12 mouse cellular contexts compared by ENCODE assay signal in the genomic region with DNA sequence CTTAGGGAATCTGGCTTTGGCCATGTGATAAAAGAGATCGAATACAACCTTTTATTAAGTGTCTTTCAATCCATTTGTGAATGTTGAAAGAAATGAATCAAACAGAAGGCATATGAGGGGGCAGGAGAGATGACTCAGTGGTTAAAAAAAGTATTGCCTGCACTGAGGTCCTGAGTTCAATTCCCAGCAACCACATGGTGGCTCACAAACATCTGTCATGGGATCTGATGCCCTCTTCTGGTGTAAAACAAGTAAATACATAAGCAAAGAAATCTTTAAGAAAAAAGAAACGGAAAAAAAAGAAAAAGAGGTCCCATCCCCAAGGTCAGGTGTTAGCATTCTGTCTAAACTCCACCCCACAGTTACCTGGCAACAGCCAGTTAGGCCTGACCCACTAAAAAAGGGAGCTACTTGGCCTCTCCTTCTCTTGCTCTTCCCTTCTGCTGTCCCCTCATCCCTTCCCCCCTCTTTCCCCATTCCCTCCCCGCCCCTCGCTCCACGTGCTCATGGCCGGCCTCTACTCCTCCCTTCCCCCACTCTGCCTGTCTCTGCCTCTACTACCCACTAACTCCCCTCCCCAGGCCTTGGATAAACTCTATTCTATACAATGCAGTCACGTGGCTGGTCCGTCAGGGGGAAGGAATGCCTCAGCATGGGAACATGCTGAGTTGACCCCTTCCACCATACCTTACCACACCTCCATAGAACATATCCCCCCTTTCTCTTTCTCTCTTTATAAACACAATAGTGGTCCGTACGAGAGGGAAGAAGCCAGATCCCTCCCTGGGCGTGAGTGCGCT. TPM values are rescaled to one million over a fixed set of nuclear protein-coding genes. Genes with fewer than 3 reads are reported as not detected.
DNase-seq lines count a peak whose midpoint lies in the region; ATAC-seq and TF ChIP-seq lines count a peak whose summit lies in the region.
"Had no signal": no experiment of that assay in that cellular context is flagged by ENCODE, and none has a peak within 500 bp of the region (broad histone marks: within the 10 kb centered on the region; RNA-seq: fewer than 3 reads in every experiment).

No protein-coding gene starts in this region.

- peaks cover 76% of the 10 kb centered on the region for H3K4me1 ChIP-seq in heart, embryonic 12.5 days (replicated peaks)
- H3K4me1 ChIP-seq in midbrain, embryonic 10.5 days = peaks cover 64% of the 10 kb centered on the region
- H3K4me1 ChIP-seq in midbrain, embryonic 16.5 days (ENCODE audit: control insufficient read depth, insufficient read depth, low read length) = peaks cover 38% of the 10 kb centered on the region
- peaks cover 94% of the 10 kb centered on the region for H3K4me1 ChIP-seq in heart, postnatal 0 days (ENCODE audit: control insufficient read depth, insufficient read depth)
- peaks cover 57% of the 10 kb centered on the region for H3K4me1 ChIP-seq in stomach, embryonic 15.5 days

- ATAC-seq in heart, embryonic 12.5 days (ENCODE audit: insufficient number of reproducible peaks, low FRiP score) = no peak
- ATAC-seq in midbrain, embryonic 16.5 days = no peak
- ATAC-seq in heart, postnatal 0 days (ENCODE audit: insufficient read depth, low read depth) = no peak
- ATAC-seq in stomach, embryonic 15.5 days (ENCODE audit: insufficient read depth, low FRiP score, low read depth) = no peak

- no peaks in the 10 kb centered on the region for H3K27me3 ChIP-seq in heart, embryonic 12.5 days (replicated peaks)
- no peaks in the 10 kb centered on the region for H3K27me3 ChIP-seq in midbrain, embryonic 10.5 days (ENCODE audit: low read depth, poor library complexity, severe bottlenecking)
- no peaks in the 10 kb centered on the region for H3K27me3 ChIP-seq in midbrain, embryonic 16.5 days (ENCODE audit: control insufficient read depth, insufficient read depth, low read depth, low read length)
- H3K27me3 ChIP-seq in heart, postnatal 0 days (ENCODE audit: control insufficient read depth, insufficient read depth, low read length) = no peaks in the 10 kb centered on the region
- no peaks in the 10 kb centered on the region for H3K27me3 ChIP-seq in stomach, embryonic 15.5 days (replicated peaks)

- no peak for TF ChIP-seq CTCF in heart, postnatal 0 days (IDR thresholded peaks at IDR 0.05; ENCODE audit: low read depth)

- WGBS in heart, embryonic 12.5 days = 51% methylated on average over 12 of the region's 12 CpGs
- WGBS in midbrain, embryonic 10.5 days = 16% methylated on average over 12 of the region's 12 CpGs
- 26% methylated on average over 12 of the region's 12 CpGs for WGBS in midbrain, embryonic 16.5 days
- 66% methylated on average over 12 of the region's 12 CpGs for WGBS in heart, postnatal 0 days
- 52% methylated on average over 12 of the region's 12 CpGs for WGBS in stomach, embryonic 15.5 days

- TF ChIP-seq EP300 in heart, postnatal 0 days (IDR thresholded peaks at IDR 0.05; ENCODE audit: low read depth) = no peak

- H3K9me3 ChIP-seq in heart, embryonic 12.5 days (replicated peaks) = no peaks in the 10 kb centered on the region
- no peaks in the 10 kb centered on the region for H3K9me3 ChIP-seq in midbrain, embryonic 10.5 days (replicated peaks)
- no peaks in the 10 kb centered on the region for H3K9me3 ChIP-seq in midbrain, embryonic 16.5 days (replicated peaks; ENCODE audit: control insufficient read depth, low read length, poor library complexity, severe bottlenecking)
- H3K9me3 ChIP-seq in heart, postnatal 0 days (replicated peaks; ENCODE audit: control insufficient read depth, low read length) = no peaks in the 10 kb centered on the region
- H3K9me3 ChIP-seq in stomach, embryonic 15.5 days = no peaks in the 10 kb centered on the region

- no peak for DNase-seq in heart, adult 9 months (ENCODE audit: low spot score in 2 of 2)
- peak; percentile 44 for DNase-seq in midbrain, embryonic 10.5 days (ENCODE audit: low spot score)
- no peak for DNase-seq in heart, postnatal 0 days (ENCODE audit: low spot score)
- DNase-seq in frontal cortex, postnatal 10 days (ENCODE audit: low spot score in 2 of 2) = no peak
- no peak for DNase-seq in kidney, postnatal 36 days
- DNase-seq: cerebellum, adult 11 months; right cerebral cortex, postnatal 25 days had no signal

- H3K36me3 ChIP-seq in heart, embryonic 12.5 days = no peaks in the 10 kb centered on the region
- H3K36me3 ChIP-seq in midbrain, embryonic 10.5 days = peaks cover 10% of the 10 kb centered on the region
- no peaks in the 10 kb centered on the region for H3K36me3 ChIP-seq in midbrain, embryonic 16.5 days (ENCODE audit: control insufficient read depth, insufficient read depth, low read length)
- no peaks in the 10 kb centered on the region for H3K36me3 ChIP-seq in heart, postnatal 0 days (replicated peaks; ENCODE audit: control insufficient read depth, insufficient read depth, low read length)
- no peaks in the 10 kb centered on the region for H3K36me3 ChIP-seq in stomach, embryonic 15.5 days

- H3K9ac ChIP-seq in heart, embryonic 12.5 days = no peak overlapping the region
- no peak overlapping the region for H3K9ac ChIP-seq in midbrain, embryonic 16.5 days (ENCODE audit: low read depth, low read length)
- no peak overlapping the region for H3K9ac ChIP-seq in heart, postnatal 0 days (replicated peaks; ENCODE audit: low read depth, low read length)
- no peak overlapping the region for H3K9ac ChIP-seq in stomach, embryonic 15.5 days

- H3K4me3 ChIP-seq in heart, embryonic 12.5 days = no peak overlapping the region
- H3K4me3 ChIP-seq in midbrain, embryonic 10.5 days = peak overlapping the region; percentile 14; the same call in 1 of the 2 replicates
- no peak overlapping the region for H3K4me3 ChIP-seq in midbrain, embryonic 16.5 days (ENCODE audit: low read depth, low read length)
- no peak overlapping the region for H3K4me3 ChIP-seq in heart, postnatal 0 days (ENCODE audit: low read depth, low read length)
- H3K4me3 ChIP-seq in stomach, embryonic 15.5 days (replicated peaks) = no peak overlapping the region

- peak overlapping the region; percentile 75; the same call in 1 of the 2 replicates for H3K27ac ChIP-seq in heart, embryonic 12.5 days (ENCODE audit: poor library complexity, severe bottlenecking)
- peak overlapping the region; percentile 71 for H3K27ac ChIP-seq in midbrain, embryonic 10.5 days (replicated peaks)
- H3K27ac ChIP-seq in midbrain, embryonic 16.5 days (ENCODE audit: low read length) = no peak overlapping the region
- H3K27ac ChIP-seq in heart, postnatal 0 days (ENCODE audit: low read depth) = peak overlapping the region; percentile 96
- peak overlapping the region; percentile 59 for H3K27ac ChIP-seq in stomach, embryonic 15.5 days

- no peak overlapping the region; the same call in 1 of the 2 replicates for H3K4me2 ChIP-seq in heart, embryonic 12.5 days
- no peak overlapping the region for H3K4me2 ChIP-seq in midbrain, embryonic 16.5 days (ENCODE audit: low read length)
- H3K4me2 ChIP-seq in heart, postnatal 0 days (ENCODE audit: low read depth, low read length) = no peak overlapping the region; the same call in 1 of the 2 replicates
- no peak overlapping the region for H3K4me2 ChIP-seq in stomach, embryonic 15.5 days

RNA-seq across cellular contexts. Expression of a gene that starts 3.5 kb away (rescaled TPM):
- polyA plus RNA-seq in heart, embryonic 12.5 days (2016; fragmentation: Nextera tagmentation; extraction: Ambion mirVana) = not detected in 2 replicates
- polyA plus RNA-seq in midbrain, embryonic 10.5 days (2016; fragmentation: Nextera tagmentation; extraction: Ambion mirVana) = not detected in 2 replicates
- polyA plus RNA-seq in midbrain, embryonic 16.5 days (2015; fragmentation: Nextera tagmentation; extraction: Ambion mirVana) = 0.21 TPM in 1 of 2 replicates, not detected in the other
- total RNA-seq in heart, postnatal 0 days (2014; rRNA removed; ENCODE audit: low replicate concordance) = not detected in 2 replicates
- polyA plus RNA-seq in heart, postnatal 0 days (2015; fragmentation: Nextera tagmentation; extraction: Ambion mirVana) = 0.11 and 0.15 TPM in 2 replicates
- 0.17 TPM in 1 of 2 replicates, not detected in the other for polyA plus RNA-seq in stomach, embryonic 15.5 days (2015; fragmentation: Nextera tagmentation; extraction: Ambion mirVana)
- total RNA-seq: gastrocnemius, postnatal 14 days had no signal
- polyA plus RNA-seq: limb, embryonic 14.5 days had no signal

RNA-seq across cellular contexts. Expression of a gene that starts 25.6 kb away (rescaled TPM):
- polyA plus RNA-seq in heart, embryonic 12.5 days (2016; fragmentation: Nextera tagmentation; extraction: Ambion mirVana) = 16.7 and 17.4 TPM in 2 replicates
- polyA plus RNA-seq in midbrain, embryonic 10.5 days (2016; fragmentation: Nextera tagmentation; extraction: Ambion mirVana) = 29.6 and 34.1 TPM in 2 replicates
- polyA plus RNA-seq in midbrain, embryonic 16.5 days (2015; fragmentation: Nextera tagmentation; extraction: Ambion mirVana) = 19.9 and 21.6 TPM in 2 replicates
- total RNA-seq in heart, postnatal 0 days (2014; rRNA removed; ENCODE audit: low replicate concordance) = 40.7 and 47.4 TPM in 2 replicates
- polyA plus RNA-seq in heart, postnatal 0 days (2015; fragmentation: Nextera tagmentation; extraction: Ambion mirVana) = 26.0 and 26.5 TPM in 2 replicates
- 31.0 and 32.3 TPM in 2 replicates for polyA plus RNA-seq in stomach, embryonic 15.5 days (2015; fragmentation: Nextera tagmentation; extraction: Ambion mirVana)
